Mouse (Mus musculus): ENCODE measurements around the gene Polr3b.

Polr3b gene

GRCm38 (mm10) chr10:84621826-84622790, at the start of gene Polr3b:
Gene Polr3b, plus strand, starts transcription at chr10:84622292.
- peak; percentile 95 for DNase-seq (ENCODE audit: low spot score)

GRCm38 (mm10) chr10:84573671-84574420, 48.2 kb upstream of the Polr3b start:
- no peak for DNase-seq (ENCODE audit: low spot score)

- no peak for DNase-seq (ENCODE audit: low spot score)
Measured at GRCm38 (mm10) chr10:84576029-84576394, 46.1 kb upstream of the Polr3b start.

GRCm38 (mm10) chr10:84576395-84577070, 45.6 kb upstream of the Polr3b start, which contains the start of gene Tcp11l2:
Gene Tcp11l2, plus strand, starts transcription at chr10:84576626.
- peak; percentile 96 for DNase-seq (ENCODE audit: low spot score)

- DNase-seq (ENCODE audit: low spot score): peak; percentile 73
Measured at GRCm38 (mm10) chr10:84577071-84577727, 44.9 kb upstream of the Polr3b start.

- no peak for DNase-seq (ENCODE audit: low spot score)
Measured at GRCm38 (mm10) chr10:84578738-84579137, 43.4 kb upstream of the Polr3b start.

- DNase-seq (ENCODE audit: low spot score): no peak
Measured at GRCm38 (mm10) chr10:84579527-84579926, 42.6 kb upstream of the Polr3b start.

GRCm38 (mm10) chr10:84581191-84581590, 40.9 kb upstream of the Polr3b start:
- DNase-seq (ENCODE audit: low spot score): no peak

GRCm38 (mm10) chr10:84582236-84582635, 39.9 kb upstream of the Polr3b start:
- DNase-seq (ENCODE audit: low spot score): no peak

- no peak for DNase-seq (ENCODE audit: low spot score)
Measured at GRCm38 (mm10) chr10:84584451-84585293, 37.4 kb upstream of the Polr3b start.

GRCm38 (mm10) chr10:84585294-84585650, 36.8 kb upstream of the Polr3b start:
- no peak for DNase-seq (ENCODE audit: low spot score)

GRCm38 (mm10) chr10:84590956-84591355, 31.1 kb upstream of the Polr3b start:
- no peak for DNase-seq (ENCODE audit: low spot score)

GRCm38 (mm10) chr10:84591640-84592148, 30.4 kb upstream of the Polr3b start:
- no peak for DNase-seq (ENCODE audit: low spot score)

- DNase-seq (ENCODE audit: low spot score): no peak
Measured at GRCm38 (mm10) chr10:84592745-84593144, 29.3 kb upstream of the Polr3b start.

- DNase-seq (ENCODE audit: low spot score): no peak
Measured at GRCm38 (mm10) chr10:84597127-84597785, 24.8 kb upstream of the Polr3b start.

GRCm38 (mm10) chr10:84598172-84598571, 23.9 kb upstream of the Polr3b start:
- DNase-seq (ENCODE audit: low spot score): peak; percentile 20

- no peak for DNase-seq (ENCODE audit: low spot score)
Measured at GRCm38 (mm10) chr10:84600136-84600535, 22.0 kb upstream of the Polr3b start.

- no peak for DNase-seq (ENCODE audit: low spot score)
Measured at GRCm38 (mm10) chr10:84604335-84604734, 17.8 kb upstream of the Polr3b start.

GRCm38 (mm10) chr10:84608361-84608760, 13.7 kb upstream of the Polr3b start:
- DNase-seq (ENCODE audit: low spot score): no peak

GRCm38 (mm10) chr10:84610324-84610723, 11.8 kb upstream of the Polr3b start:
- peak; percentile 43 for DNase-seq (ENCODE audit: low spot score)

All from embryo, embryonic 10.5 days (tissue).